Mouse (Mus musculus): ENCODE data around the gene Cep112.

Cep112 gene

GRCm38 (mm10) chr11:108605301-108605700 lies 180.3 kb downstream of the Cep112 start:
- no peak for DNase-seq (ENCODE audit: low spot score in 2 of 2)

- no peak for DNase-seq (ENCODE audit: low spot score in 2 of 2)
These were observed 181.0 kb downstream of the Cep112 start for GRCm38 (mm10) chr11:108606036-108606435.

GRCm38 (mm10) chr11:108606836-108607235 lies 181.8 kb downstream of the Cep112 start:
- no peak for DNase-seq (ENCODE audit: low spot score in 2 of 2)

- DNase-seq (ENCODE audit: low spot score in 2 of 2), result no peak
These were observed 195.8 kb downstream of the Cep112 start for GRCm38 (mm10) chr11:108620628-108621433.

DNA sequence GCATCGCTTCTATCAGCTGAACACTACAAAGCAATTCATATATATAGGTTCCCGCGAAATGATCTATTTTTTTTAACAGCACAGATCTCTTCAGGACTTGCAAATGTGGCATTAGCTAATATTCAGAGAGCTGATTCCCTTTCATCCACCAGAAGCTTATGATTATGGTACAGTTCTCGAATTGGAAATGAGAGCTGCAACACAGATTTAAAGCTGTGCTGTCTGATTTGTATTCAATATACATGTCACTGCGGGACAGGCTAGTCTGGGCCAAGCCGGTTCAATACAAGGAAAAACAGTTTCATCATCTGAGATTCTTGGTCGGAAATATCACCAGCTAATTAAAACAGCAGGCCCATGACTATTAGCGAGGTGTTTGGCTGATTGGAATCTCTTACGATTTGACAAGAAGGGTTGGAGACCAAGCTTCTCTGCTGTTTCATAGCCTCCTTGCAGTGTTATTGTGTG lies 196.5 kb downstream of the Cep112 start:
- no peak for DNase-seq (ENCODE audit: low spot score in 2 of 2)

- no peak for DNase-seq (ENCODE audit: low spot score in 2 of 2)
These were observed 200.7 kb downstream of the Cep112 start for GRCm38 (mm10) chr11:108625546-108626232.

DNA sequence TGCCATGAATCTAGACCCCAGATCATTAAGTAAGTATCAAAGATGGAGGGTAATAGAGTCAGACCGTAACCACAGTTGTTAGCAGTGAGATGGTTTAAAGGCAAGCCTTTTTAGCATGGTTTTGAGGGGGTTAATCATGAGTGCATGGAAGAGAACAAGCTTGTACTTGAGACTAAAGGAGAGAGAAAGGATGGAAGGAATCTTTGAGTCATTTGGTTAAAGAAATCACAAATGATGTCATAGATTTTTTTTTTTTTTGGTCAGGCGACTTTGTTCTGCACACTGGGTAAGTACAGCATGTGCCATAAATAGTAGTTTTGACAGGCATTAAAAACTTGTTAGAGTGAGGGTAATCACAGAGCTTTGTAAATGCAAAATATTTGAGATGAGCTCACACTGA lies 212.8 kb downstream of the Cep112 start:
- DNase-seq (ENCODE audit: low spot score in 2 of 2), result no peak

DNA sequence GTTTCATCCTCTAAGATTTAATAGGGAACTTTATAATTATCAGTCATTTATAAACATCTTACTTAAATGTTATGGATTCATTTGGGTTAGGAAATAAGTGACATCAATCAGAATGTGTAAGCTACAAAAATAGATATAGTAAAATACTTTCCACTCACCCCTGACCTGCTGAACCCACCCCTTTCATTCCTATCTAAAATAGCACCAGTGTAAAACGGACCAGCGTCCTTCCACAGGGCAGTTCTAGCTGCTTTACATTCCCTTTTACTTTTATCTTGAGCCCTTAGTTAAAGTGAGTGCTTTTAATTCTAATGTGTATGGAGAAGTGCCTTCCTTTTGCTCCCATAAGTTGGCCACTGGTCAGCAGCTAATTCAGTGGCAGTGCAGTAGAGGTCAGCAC lies 230.6 kb downstream of the Cep112 start:
- DNase-seq (ENCODE audit: low spot score in 2 of 2), result no peak

GRCm38 (mm10) chr11:108682014-108682413 lies 257.0 kb downstream of the Cep112 start:
- DNase-seq (ENCODE audit: low spot score in 2 of 2), result no peak

- no peak for DNase-seq (ENCODE audit: low spot score in 2 of 2)
These were observed 271.6 kb downstream of the Cep112 start for GRCm38 (mm10) chr11:108696563-108696962.

- no peak for DNase-seq (ENCODE audit: low spot score in 2 of 2)
These were observed 327.3 kb downstream of the Cep112 start for GRCm38 (mm10) chr11:108752301-108752700.

DNA sequence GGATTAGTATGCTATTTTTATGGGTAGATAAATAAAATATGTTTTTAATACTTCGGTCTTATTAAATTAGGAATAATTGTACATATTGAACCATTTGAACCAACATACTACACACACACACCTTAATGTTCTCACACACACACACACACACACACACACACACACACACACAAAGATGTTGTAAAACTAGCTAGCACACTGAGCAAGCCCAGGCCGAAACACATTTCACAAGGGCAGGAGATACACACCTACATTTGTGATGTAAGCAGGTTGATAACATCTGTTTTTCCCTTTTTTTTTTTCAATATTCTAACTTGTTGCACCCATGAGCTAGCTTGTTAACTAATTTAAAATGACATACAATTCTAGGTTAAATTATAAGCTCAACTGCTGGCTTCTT lies 327.8 kb downstream of the Cep112 start:
- DNase-seq (ENCODE audit: low spot score in 2 of 2), result no peak

- DNase-seq (ENCODE audit: low spot score in 2 of 2), result no peak
These were observed 328.6 kb downstream of the Cep112 start for GRCm38 (mm10) chr11:108753361-108754240.

DNA sequence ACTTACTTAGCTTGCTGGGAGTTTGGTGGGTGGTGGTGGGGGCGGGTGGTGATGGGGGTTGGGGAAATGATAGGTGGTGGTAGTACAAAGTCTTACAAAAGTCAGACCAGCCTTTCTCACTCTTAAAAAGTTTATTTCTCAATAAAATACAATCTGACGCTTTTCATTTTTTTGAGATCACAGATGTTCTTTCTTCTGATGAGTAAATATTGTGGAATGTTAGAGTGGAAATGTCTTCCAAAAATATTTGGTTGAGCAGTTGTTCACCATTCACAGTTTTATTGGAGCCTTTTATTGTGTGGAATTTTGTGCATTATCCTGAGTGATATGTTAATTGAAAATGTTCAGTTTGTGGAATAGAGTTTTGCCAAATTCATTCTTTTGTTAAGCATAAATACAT lies 332.2 kb downstream of the Cep112 start:
- no peak for DNase-seq (ENCODE audit: low spot score in 2 of 2)

DNA sequence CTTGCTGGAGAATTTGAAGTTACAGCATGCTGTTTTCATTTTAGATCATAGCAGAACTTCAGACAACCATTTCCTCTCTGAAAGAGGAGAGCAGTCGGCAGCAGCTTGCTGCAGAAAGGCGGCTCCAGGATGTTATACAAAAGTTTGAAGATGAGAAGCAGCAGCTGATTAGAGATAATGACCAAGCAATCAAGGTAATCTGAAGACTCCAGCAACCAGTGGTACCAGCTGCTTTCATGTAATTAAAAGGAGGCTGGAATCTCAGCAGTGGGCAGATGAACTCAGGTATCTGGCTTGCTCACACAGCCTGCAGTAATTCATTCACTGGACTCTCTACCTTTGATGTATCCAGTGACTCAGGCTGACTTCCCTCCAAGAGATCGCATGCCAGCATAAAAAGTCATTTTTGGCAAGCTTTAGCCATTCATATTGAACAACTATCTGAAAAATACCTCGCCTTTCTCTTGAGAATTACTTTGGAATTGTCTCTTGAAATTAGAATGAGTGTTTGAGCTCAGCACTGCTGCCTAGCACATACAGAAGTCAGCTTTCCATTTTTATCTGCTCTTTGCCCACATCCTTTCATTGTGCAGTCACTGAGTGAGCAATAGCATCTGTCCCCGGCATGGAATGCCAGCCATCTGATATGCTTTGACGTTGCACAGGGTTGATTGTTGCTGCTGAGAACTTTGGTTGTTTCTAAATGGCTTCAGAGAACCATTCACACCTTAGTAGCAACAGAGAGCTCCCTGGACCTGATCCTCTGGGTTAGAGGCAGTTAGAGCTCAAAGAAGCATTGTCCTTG lies 332.8 kb downstream of the Cep112 start:
- no peak for DNase-seq (ENCODE audit: low spot score in 2 of 2)

GRCm38 (mm10) chr11:108770064-108770463 lies 345.1 kb downstream of the Cep112 start:
- no peak for DNase-seq (ENCODE audit: low spot score in 2 of 2)

GRCm38 (mm10) chr11:108774019-108774670 lies 349.2 kb downstream of the Cep112 start:
- DNase-seq (ENCODE audit: low spot score in 2 of 2), result no peak

DNA sequence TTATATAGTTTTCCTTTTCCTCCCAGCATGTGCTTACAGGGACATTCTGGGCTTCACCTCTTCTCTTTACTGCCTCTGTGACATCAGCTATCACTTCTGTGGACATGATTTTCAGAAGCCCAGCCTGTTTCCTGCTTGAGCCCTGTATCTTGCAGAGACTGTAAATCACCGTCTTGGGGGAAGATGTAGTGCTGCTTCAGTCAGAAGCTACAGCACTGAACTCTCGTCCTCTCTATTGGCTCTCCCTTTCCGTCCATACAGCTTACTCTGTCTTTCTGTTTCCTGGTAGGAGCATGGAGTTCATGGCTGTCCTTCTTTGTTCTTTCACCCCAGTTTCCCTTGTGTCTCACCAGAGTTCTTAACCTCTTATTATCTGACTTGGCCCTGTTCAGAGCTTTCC lies 352.2 kb downstream of the Cep112 start:
- no peak for DNase-seq (ENCODE audit: low spot score in 2 of 2)

DNA sequence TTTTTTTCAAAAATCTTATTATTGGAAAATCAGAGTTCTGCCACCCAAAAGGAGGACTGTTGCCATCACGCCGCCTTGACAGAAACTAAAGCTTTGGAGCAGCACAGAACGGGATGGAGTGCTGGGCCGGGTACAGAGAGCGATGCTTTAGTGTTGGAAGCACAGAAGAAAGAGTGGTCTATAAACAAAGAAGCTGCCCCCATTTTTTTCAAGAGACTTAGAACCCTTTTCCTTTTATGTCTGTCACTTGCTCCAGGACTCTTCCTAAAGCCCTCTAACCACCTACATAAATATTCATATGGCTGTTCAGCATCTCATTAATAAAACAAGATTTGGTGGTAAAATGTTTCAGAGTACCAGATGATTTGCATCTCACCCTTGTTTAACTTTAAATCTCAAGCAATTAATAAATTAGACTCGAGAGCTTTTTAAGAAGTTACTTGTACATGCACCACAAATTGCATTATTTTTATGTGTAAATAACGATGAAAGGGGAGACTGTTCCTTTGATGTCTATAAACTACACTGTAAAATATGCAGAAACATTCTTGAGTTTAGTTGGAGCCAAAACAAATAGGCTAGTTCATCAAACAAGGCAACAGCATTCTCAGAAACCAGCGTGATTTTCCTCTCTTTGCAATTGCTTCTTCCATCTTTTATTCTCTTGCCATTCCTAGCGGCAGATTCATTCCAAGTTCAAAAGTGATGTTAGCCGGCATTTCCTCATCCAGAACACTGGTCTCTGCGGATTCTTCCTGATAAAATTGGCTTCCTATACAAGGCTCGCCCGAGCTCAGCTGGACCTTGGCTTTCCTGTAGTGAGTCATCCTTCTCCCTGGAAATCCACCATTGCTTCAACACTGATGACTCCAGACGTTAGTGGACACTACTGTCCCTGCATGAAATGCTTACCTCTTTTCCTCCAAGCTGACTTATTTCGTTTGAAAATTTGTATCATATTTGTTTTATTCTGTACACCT lies 355.6 kb downstream of the Cep112 start:
- no peak for DNase-seq (ENCODE audit: low spot score in 2 of 2)

DNA sequence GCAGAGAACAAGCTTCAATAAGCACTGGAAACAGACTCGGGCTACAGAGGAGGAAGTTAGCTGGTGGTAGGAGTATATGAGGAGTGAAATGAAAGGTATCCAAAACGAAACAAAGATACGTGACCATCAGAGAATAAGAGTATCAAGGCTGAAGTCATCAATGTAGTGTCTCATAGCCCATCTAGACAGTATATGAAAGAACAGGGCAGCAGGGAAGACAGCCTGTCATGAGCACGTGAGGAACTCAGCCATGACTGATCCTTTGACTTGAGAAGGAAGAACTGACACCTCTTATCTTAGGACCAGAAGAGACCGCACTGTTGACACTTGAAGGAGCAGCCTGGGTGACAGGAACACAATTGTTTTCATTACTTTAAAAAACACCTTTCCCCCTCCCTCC lies 373.4 kb downstream of the Cep112 start:
- DNase-seq (ENCODE audit: low spot score in 2 of 2), result no peak
